Mouse (Mus musculus) layer of hippocampus, adult 8-10 months (tissue): ENCODE results near the gene Gm21497. TPM values are rescaled to one million over a fixed set of nuclear protein-coding genes. Genes with fewer than 3 reads are reported as not detected.
"Not testable (repeated sequence)": the region's sequence is repeated elsewhere in the genome, so short reads cannot be mapped to it uniquely, and the experiment has no call there.

ENCODE experiments used
- DNase-seq, 2 experiments: peaks; one replicate each; pipeline ENCODE4 v3.0.0; 2022; ENCODE audit warnings: low spot score in 2 of 2
- total RNA-seq, 4 experiments: library from RNA; stranded (reverse); gene quantifications; 2 replicates each; pipeline ENCODE4 v1.2.4; 2022

Gm21497 gene
- not detected for total RNA-seq

GRCm38 (mm10) chrY:61646446-61646845 is at the start of gene Gm21497:
Gene Gm21497, plus strand, starts transcription at chrY:61646746.
- DNase-seq = not testable (repeated sequence)
